Mouse (Mus musculus): ENCODE results near the gene Sav1. TPM values are rescaled to one million over a fixed set of nuclear protein-coding genes. Genes with fewer than 3 reads are reported as not detected.

The Sav1 gene
- total and polyA plus RNA-seq, 3 experiments = 17.8 to 96.2 (median 47.8) TPM

DNA sequence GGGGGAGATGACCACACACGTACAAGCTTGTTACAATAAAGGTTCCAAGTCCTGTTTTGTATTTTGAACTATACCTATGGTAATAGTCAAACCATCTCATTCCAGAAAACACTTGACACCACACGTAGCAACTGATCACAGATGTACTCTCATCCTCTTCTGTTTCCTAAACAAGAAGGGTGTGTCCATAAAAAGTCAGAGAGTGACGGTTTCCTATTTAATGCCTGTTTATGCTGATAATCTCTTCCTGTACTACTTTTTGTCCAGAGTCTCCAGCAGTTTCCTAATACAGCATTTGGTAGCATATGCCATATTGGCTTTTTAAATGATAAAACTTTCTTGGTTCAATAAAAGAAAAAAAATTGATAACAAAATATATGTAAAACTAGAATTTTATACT, 21.2 kb downstream of the Sav1 start:
- no peak overlapping the region for H3K9ac ChIP-seq (ENCODE audit: control insufficient read depth, low read depth, low read length, poor library complexity, severe bottlenecking)
- H3K4me3 ChIP-seq (ENCODE audit: control insufficient read depth in 1 of 2, insufficient read depth in 1 of 2, low read depth in 2 of 2, low read length in 2 of 2) = no peak overlapping the region
- no peaks in the 10 kb centered on the region for H3K9me3 ChIP-seq (replicated peaks; ENCODE audit: insufficient read depth, low read length)
- H3K79me2 ChIP-seq (ENCODE audit: control insufficient read depth, insufficient read depth, low read length, poor library complexity) = no peaks in the 10 kb centered on the region
- H3K36me3 ChIP-seq (ENCODE audit: control insufficient read depth in 1 of 2, insufficient read depth in 2 of 2, low read length in 2 of 2) = peaks cover 10 to 25% of the 10 kb centered on the region in 2 experiments
- no peak overlapping the region for H3K27ac ChIP-seq (ENCODE audit: control insufficient read depth, low read depth, low read length)
- H3K4me1 ChIP-seq (ENCODE audit: control insufficient read depth in 1 of 2, insufficient read depth in 2 of 2, low read length in 2 of 2) = peaks cover 0 to 2% of the 10 kb centered on the region in 2 experiments; a peak in 3 of 4 replicates
- no peak for TF ChIP-seq NELFE (IDR thresholded peaks at IDR 0.05; ENCODE audit: low read depth, low read length)
- TF ChIP-seq UBTF (IDR thresholded peaks at IDR 0.05; ENCODE audit: borderline replicate concordance, insufficient read depth, low read depth, low read length) = no peak
- no peak for TF ChIP-seq HCFC1 (IDR thresholded peaks at IDR 0.05; ENCODE audit: low read depth, low read length)
- TF ChIP-seq ZKSCAN1 (IDR thresholded peaks at IDR 0.05; ENCODE audit: low read depth, low read length) = no peak
- no peak for TF ChIP-seq E2F4 (IDR thresholded peaks at IDR 0.05; ENCODE audit: borderline replicate concordance, low read depth, low read length)
- no peak for TF ChIP-seq JUND (IDR thresholded peaks at IDR 0.05; ENCODE audit: low read depth, low read length)
- no peak for TF ChIP-seq USF1 (IDR thresholded peaks at IDR 0.05; ENCODE audit: low read depth, low read length)
- TF ChIP-seq ETS1 (IDR thresholded peaks at IDR 0.05; ENCODE audit: low read depth, low read length) = no peak
- TF ChIP-seq KAT2A (conservative IDR thresholded peaks at IDR 0.05; ENCODE audit: low read depth, low read length) = no peak
- TF ChIP-seq EP300 (IDR thresholded peaks at IDR 0.05; ENCODE audit: low read depth in 1 of 2, low read length in 2 of 2) = peak in 1 of 2 experiments; percentile 51; a peak in 3 of 4 replicates
- no peak for TF ChIP-seq CTCF (IDR thresholded peaks at IDR 0.05 in 2 of 3, conservative IDR thresholded peaks at IDR 0.05 in 1 of 3; ENCODE audit: control insufficient read depth in 1 of 3, insufficient read depth in 1 of 3, low read depth in 2 of 3, low read length in 3 of 3, poor library complexity in 1 of 3, severe bottlenecking in 1 of 3)
- no peak for TF ChIP-seq TCF12 (IDR thresholded peaks at IDR 0.05; ENCODE audit: low read depth, low read length)
- 0 out of 2 replicates have a peak, but pooled peaks have one; percentile 5 for TF ChIP-seq GATA1 (IDR thresholded peaks at IDR 0.05; ENCODE audit: low read depth, low read length)
- TF ChIP-seq CHD1 (IDR thresholded peaks at IDR 0.05; ENCODE audit: low read depth, low read length) = no peak
- TF ChIP-seq POLR2AphosphoS2 (IDR thresholded peaks at IDR 0.05; ENCODE audit: low read length) = no peak
- no peaks in the 10 kb centered on the region for H3K27me3 ChIP-seq (ENCODE audit: control insufficient read depth in 1 of 2, insufficient read depth in 2 of 2, low read length in 2 of 2)
- DNase-seq (ENCODE audit: low read depth, low spot score) = peak; percentile 52

DNA sequence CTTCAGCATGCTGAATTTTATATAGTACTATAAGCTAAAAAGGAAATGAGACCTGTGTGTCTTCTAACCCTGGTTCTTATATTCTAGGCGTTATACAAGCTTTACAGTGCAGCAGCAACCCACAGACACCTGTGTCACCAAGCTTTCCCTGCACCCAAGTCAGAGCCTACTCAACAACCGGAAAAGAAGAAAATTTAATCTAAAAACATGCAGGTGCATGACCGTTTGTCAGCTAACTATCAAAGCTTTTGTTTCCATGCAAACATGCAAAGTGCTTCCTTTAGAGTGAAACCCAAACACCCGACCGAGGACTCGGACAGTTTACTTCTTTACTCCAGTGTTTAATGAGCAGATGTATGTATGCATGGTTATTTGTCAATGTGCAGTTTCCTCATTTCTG, 23.7 kb downstream of the Sav1 start:
- Histone ChIP-seq H3K27me3 (ENCODE audit: control insufficient read depth in 1 of 2, insufficient read depth in 2 of 2, low read length in 2 of 2) (no peaks in the 10 kb centered on the region), H3K79me2 (ENCODE audit: control insufficient read depth, insufficient read depth, low read length, poor library complexity) (no peaks in the 10 kb centered on the region), H3K36me3 (ENCODE audit: control insufficient read depth in 1 of 2, insufficient read depth in 2 of 2, low read length in 2 of 2) (peaks cover 6 to 19% of the 10 kb centered on the region in 2 experiments), H3K9me3 (replicated peaks; ENCODE audit: insufficient read depth, low read length) (no peaks in the 10 kb centered on the region), H3K27ac (ENCODE audit: control insufficient read depth, low read depth, low read length) (no peak overlapping the region), H3K4me1 (ENCODE audit: control insufficient read depth in 1 of 2, insufficient read depth in 2 of 2, low read length in 2 of 2) (no peaks in the 10 kb centered on the region; a peak in 2 of 4 replicates), H3K4me3 (ENCODE audit: control insufficient read depth in 1 of 2, insufficient read depth in 1 of 2, low read depth in 2 of 2, low read length in 2 of 2) (no peak overlapping the region), H3K9ac (ENCODE audit: control insufficient read depth, low read depth, low read length, poor library complexity, severe bottlenecking) (no peak overlapping the region)
- TF ChIP-seq MAFK (IDR thresholded peaks at IDR 0.05; ENCODE audit: borderline replicate concordance, low read depth, low read length) (no peak), CHD2 (IDR thresholded peaks at IDR 0.05; ENCODE audit: low read length) (no peak), HCFC1 (IDR thresholded peaks at IDR 0.05; ENCODE audit: low read depth, low read length) (no peak), TAL1 (IDR thresholded peaks at IDR 0.05; ENCODE audit: low read length) (no peak), ZC3H11A (IDR thresholded peaks at IDR 0.05; ENCODE audit: low read depth, low read length) (no peak), ZKSCAN1 (IDR thresholded peaks at IDR 0.05; ENCODE audit: low read depth, low read length) (no peak), JUND (IDR thresholded peaks at IDR 0.05; ENCODE audit: low read depth, low read length) (no peak), USF2 (IDR thresholded peaks at IDR 0.05; ENCODE audit: borderline replicate concordance in 1 of 2, insufficient read depth in 1 of 2, low read depth in 1 of 2, low read length in 2 of 2) (no peak), MYC (IDR thresholded peaks at IDR 0.05; ENCODE audit: low read depth, low read length) (no peak), TBP (IDR thresholded peaks at IDR 0.05; ENCODE audit: low read depth, low read length) (no peak), UBTF (IDR thresholded peaks at IDR 0.05; ENCODE audit: borderline replicate concordance, insufficient read depth, low read depth, low read length) (no peak), KAT2A (conservative IDR thresholded peaks at IDR 0.05; ENCODE audit: low read depth, low read length) (no peak), EP300 (IDR thresholded peaks at IDR 0.05; ENCODE audit: low read depth in 1 of 2, low read length in 2 of 2) (no peak), CTCF (IDR thresholded peaks at IDR 0.05 in 2 of 3, conservative IDR thresholded peaks at IDR 0.05 in 1 of 3; ENCODE audit: control insufficient read depth in 1 of 3, insufficient read depth in 1 of 3, low read depth in 2 of 3, low read length in 3 of 3, poor library complexity in 1 of 3, severe bottlenecking in 1 of 3) (no peak), ETS1 (IDR thresholded peaks at IDR 0.05; ENCODE audit: low read depth, low read length) (no peak), CHD1 (IDR thresholded peaks at IDR 0.05; ENCODE audit: low read depth, low read length) (no peak)
- DNase-seq (ENCODE audit: low read depth, low spot score) = no peak
